Mouse (Mus musculus) gastrocnemius, postnatal 25 days (tissue): ENCODE results near the gene Yod1. TPM values are rescaled to one million over a fixed set of nuclear protein-coding genes. Genes with fewer than 3 reads are reported as not detected.

Experiments
- DNase-seq: peaks from one replicate; pipeline ENCODE4 v3.0.0; 2022
- long read RNA-seq, 2 experiments: library from polyadenylated mRNA; stranded (forward); transcript quantifications; one replicate each; pipeline ENCODE4 v2.0.0; 2021
- total RNA-seq, 2 experiments: library from RNA; stranded (reverse); gene quantifications; 1 replicate in 1 of 2; 2 replicates in 1 of 2; pipeline ENCODE4 v1.2.3; 2021

The Yod1 gene
- 1 to 10 TPM; 3.2 TPM for total RNA-seq
- long read RNA-seq, experiment 1, result 0 reads
- long read RNA-seq, experiment 2, result 0 reads

- peak; percentile 90 for DNase-seq
These were observed at the start of gene Yod1 for GRCm38 (mm10) chr1:130717291-130717871. Gene Yod1, plus strand, starts transcription at chr1:130717327.

GRCm38 (mm10) chr1:130678551-130678950 lies 38.6 kb upstream of the Yod1 start:
- no peak for DNase-seq

GRCm38 (mm10) chr1:130681075-130681474 lies 36.1 kb upstream of the Yod1 start:
- DNase-seq, result no peak

GRCm38 (mm10) chr1:130681656-130682413 lies 35.3 kb upstream of the Yod1 start:
- no peak for DNase-seq

- no peak for DNase-seq
These were observed 33.2 kb upstream of the Yod1 start for GRCm38 (mm10) chr1:130683905-130684304.

GRCm38 (mm10) chr1:130698601-130699000 lies 18.5 kb upstream of the Yod1 start:
- DNase-seq, result no peak

- DNase-seq, result no peak
These were observed 17.0 kb upstream of the Yod1 start for GRCm38 (mm10) chr1:130699937-130700633.

- DNase-seq, result no peak
These were observed 15.2 kb upstream of the Yod1 start for GRCm38 (mm10) chr1:130701976-130702375.

GRCm38 (mm10) chr1:130703613-130704012 lies 13.5 kb upstream of the Yod1 start:
- no peak for DNase-seq

GRCm38 (mm10) chr1:130710283-130711080 lies 6.6 kb upstream of the Yod1 start:
- DNase-seq, result no peak

- no peak for DNase-seq
These were observed 3.1 kb upstream of the Yod1 start for GRCm38 (mm10) chr1:130714046-130714445.

- DNase-seq, result peak; percentile 93
These were observed 1.4 kb upstream of the Yod1 start, which contains the start of gene Gm29427 for GRCm38 (mm10) chr1:130715561-130716217. Gene Gm29427, minus strand, starts transcription at chr1:130715799.

GRCm38 (mm10) chr1:130716218-130716512 lies 962 bp upstream of the Yod1 start:
- no peak for DNase-seq

- peak; percentile 18 for DNase-seq
These were observed 425 bp upstream of the Yod1 start for GRCm38 (mm10) chr1:130716513-130717290.

- DNase-seq, result no peak
These were observed 7.1 kb downstream of the Yod1 start for GRCm38 (mm10) chr1:130724206-130724605.

- no peak for DNase-seq
These were observed 9.3 kb downstream of the Yod1 start for GRCm38 (mm10) chr1:130726396-130726795.

- no peak for DNase-seq
These were observed 10.9 kb downstream of the Yod1 start for GRCm38 (mm10) chr1:130728070-130728469.

GRCm38 (mm10) chr1:130728708-130729107 lies 11.6 kb downstream of the Yod1 start:
- no peak for DNase-seq

- DNase-seq, result no peak
These were observed 12.0 kb downstream of the Yod1 start, which contains the start of gene Pfkfb2 for GRCm38 (mm10) chr1:130729153-130729552. Gene Pfkfb2, minus strand, starts transcription at chr1:130729253.

- DNase-seq, result no peak
These were observed 14.7 kb downstream of the Yod1 start, which contains the start of gene AA986860 for GRCm38 (mm10) chr1:130731741-130732337. Gene AA986860, plus strand, starts transcription at chr1:130731976.
